Mouse (Mus musculus): ENCODE measurements around the gene Ntrk3.

- no peak for TF ChIP-seq POLR2A (IDR thresholded peaks at IDR 0.05; ENCODE audit: extremely low read depth, insufficient read depth, low read length)
- no peak for TF ChIP-seq CTCF (IDR thresholded peaks at IDR 0.05; ENCODE audit: low read depth, low read length)
Measured at GRCm38 (mm10) chr7:78680871-78681270, 56.9 kb downstream of the Ntrk3 start.

All from liver, adult 2 months (tissue).